Mouse (Mus musculus) kidney, postnatal 0 days (tissue): ENCODE measurements around the gene Arf3. TPM values are rescaled to one million over a fixed set of nuclear protein-coding genes. Genes with fewer than 3 reads are reported as not detected.

Experiments used
- ATAC-seq: fragments of 200-750 bp; cut with Nextera tagmentation; replicated peaks from 2 replicates; pipeline ENCODE4 v1.8.0; 2017; ENCODE audit warnings: low read depth, moderate number of reproducible peaks, moderate TSS enrichment, moderate library complexity; ENCODE audit not compliant: low FRiP score
- DNase-seq: peaks from one replicate; pipeline ENCODE4 v3.0.0-alpha.2; 2016; ENCODE audit warnings: low spot score
- H3K27ac ChIP-seq: fragments of 300-500 bp; sonication (generic); 2 replicates; pipeline ENCODE4 v1.5.1; 2014; ENCODE audit warnings: mild to moderate bottlenecking
- H3K27me3 ChIP-seq: fragments of 300-500 bp; sonication (generic); 2 replicates; pipeline ENCODE4 v1.6.1; 2014; ENCODE audit warnings: low read length, mixed read lengths; ENCODE audit not compliant: insufficient read depth
- H3K36me3 ChIP-seq: fragments of 300-500 bp; sonication (generic); 2 replicates; pipeline ENCODE4 v1.6.1; 2014; ENCODE audit warnings: low read length, mixed read lengths; ENCODE audit not compliant: insufficient read depth
- H3K4me1 ChIP-seq: fragments of 300-500 bp; sonication (generic); replicated peaks from 2 replicates; pipeline ENCODE4 v1.6.1; 2014; ENCODE audit warnings: antibody characterized with exemption, low read length, mixed read lengths; ENCODE audit not compliant: insufficient read depth
- H3K4me2 ChIP-seq: fragments of 300-500 bp; sonication (generic); 2 replicates; pipeline ENCODE4 v1.6.1; 2014; ENCODE audit warnings: mild to moderate bottlenecking, low read length, moderate library complexity, mixed read lengths
- H3K4me3 ChIP-seq: fragments of 300-500 bp; sonication (generic); replicated peaks from 2 replicates; pipeline ENCODE4 v1.5.1; 2014; ENCODE audit warnings: low read depth, low read length
- H3K9ac ChIP-seq: fragments of 300-500 bp; sonication (generic); 2 replicates; pipeline ENCODE4 v1.6.1; 2014; ENCODE audit warnings: low read depth, low read length
- H3K9me3 ChIP-seq: fragments of 300-500 bp; sonication (generic); replicated peaks from 2 replicates; pipeline ENCODE4 v1.6.1; 2016; ENCODE audit warnings: low read length, inconsistent platforms, mixed read lengths
- CTCF ChIP-seq: IDR thresholded peaks from 2 replicates; pipeline ENCODE4 v1.5.1; 2016; ENCODE audit warnings: antibody characterized with exemption, low read depth, mild to moderate bottlenecking, moderate library complexity
- WGBS: fragments of 180-500 bp; shearing (Covaris S2); extraction: QIAGEN DNeasy Blood & Tissue Kit; methylation state at CpG from one replicate; pipeline ENCODE4 v1.1.7; 2014; 5-methylcytosine and 5-hydroxymethylcytosine counted together
- polyA plus RNA-seq: library from polyadenylated mRNA; unstranded; fragments of >200 nt; fragmentation: Nextera tagmentation; extraction: Ambion mirVana; gene quantifications from 2 replicates; pipeline ENCODE4 v1.2.1, GENCODE M21; 2015

The Arf3 gene
- polyA plus RNA-seq, 1 experiment from 2014 or later = 39.6 TPM

DNA sequence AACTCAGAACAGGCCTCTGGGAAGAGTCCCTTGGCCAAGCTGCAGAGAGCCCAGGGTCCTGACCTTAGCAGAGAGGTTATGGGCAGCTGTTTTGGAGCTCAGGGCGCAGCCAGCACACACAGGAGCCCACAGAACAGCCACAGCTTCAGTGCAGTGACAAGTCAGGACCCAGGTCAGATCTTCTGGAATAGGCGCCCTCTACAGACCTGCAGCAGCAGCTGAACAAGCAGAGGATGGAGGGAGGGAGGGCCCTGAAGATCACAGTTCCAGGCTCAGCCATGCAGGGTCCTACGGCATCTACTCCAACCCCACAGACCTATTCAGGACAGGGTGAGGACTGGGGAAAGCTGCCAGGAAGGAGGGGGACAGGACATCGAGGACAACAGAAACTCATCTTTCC lies 24.2 kb downstream of the Arf3 start:
- ATAC-seq = no peak
- H3K36me3 ChIP-seq = peaks cover 31% of the 10 kb centered on the region

DNA sequence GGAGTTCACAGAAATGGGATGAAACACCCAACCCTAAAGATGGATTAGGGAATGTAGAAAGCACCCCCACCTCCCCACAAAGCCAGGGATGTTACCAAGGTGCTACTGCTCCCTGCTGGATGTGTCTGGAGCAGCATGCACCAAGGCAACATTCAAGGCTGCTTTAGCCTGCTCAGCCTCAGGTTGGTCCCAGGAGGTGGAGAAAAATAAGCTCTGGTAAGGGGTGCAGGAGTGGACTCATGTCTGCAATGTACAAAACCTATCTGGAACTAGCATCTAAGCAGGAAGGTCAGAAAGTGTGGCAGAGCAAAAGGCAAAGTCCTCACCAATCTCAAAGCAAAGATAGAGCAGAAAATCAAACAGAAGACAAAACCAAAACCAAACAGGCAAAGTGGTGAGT lies 25.1 kb downstream of the Arf3 start:
- Histone ChIP-seq H3K27ac (no peak overlapping the region), H3K4me3 (no peak overlapping the region), H3K27me3 (no peaks in the 10 kb centered on the region), H3K4me1 (no peaks in the 10 kb centered on the region), H3K9me3 (no peaks in the 10 kb centered on the region), H3K4me2 (no peak overlapping the region), H3K36me3 (peaks cover 31% of the 10 kb centered on the region), H3K9ac (no peak overlapping the region)
- DNase-seq = no peak
- TF ChIP-seq CTCF = peak; percentile 69
- ATAC-seq = no peak

More for the DNA sequence above, 24.2 kb downstream of the Arf3 start:
- no peak for DNase-seq
- Histone ChIP-seq H3K27ac (no peak overlapping the region), H3K9me3 (no peaks in the 10 kb centered on the region), H3K4me1 (no peaks in the 10 kb centered on the region), H3K27me3 (no peaks in the 10 kb centered on the region), H3K4me2 (no peak overlapping the region), H3K9ac (no peak overlapping the region), H3K4me3 (no peak overlapping the region)
- 0 out of 2 replicates have a peak, but pooled peaks have one; percentile 17 for TF ChIP-seq CTCF
- WGBS = 71% methylated on average over 4 of the region's 4 CpGs

DNA sequence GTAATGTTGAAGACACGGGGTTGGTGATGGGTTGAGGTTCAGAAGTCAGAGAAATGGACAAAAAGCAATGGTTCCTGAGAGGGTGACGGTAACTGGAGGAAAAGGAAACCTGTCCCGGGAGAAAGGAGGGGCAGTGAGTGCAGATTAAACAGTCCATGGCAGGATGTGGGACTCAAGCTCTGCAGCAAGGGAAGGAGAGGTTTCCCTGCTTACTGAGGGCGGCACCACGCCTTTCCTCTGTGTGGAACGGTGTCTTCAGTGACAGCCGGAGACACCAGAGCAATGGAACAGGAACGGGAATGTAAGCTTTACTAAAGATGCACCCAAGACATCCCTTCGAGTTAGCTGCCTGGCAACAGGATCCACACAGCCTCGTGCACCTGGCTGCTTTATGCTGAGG lies 26.5 kb downstream of the Arf3 start:
- no peak for ATAC-seq
- H3K9me3 ChIP-seq = no peaks in the 10 kb centered on the region
- 83% methylated on average over 10 of the region's 10 CpGs for WGBS

DNA sequence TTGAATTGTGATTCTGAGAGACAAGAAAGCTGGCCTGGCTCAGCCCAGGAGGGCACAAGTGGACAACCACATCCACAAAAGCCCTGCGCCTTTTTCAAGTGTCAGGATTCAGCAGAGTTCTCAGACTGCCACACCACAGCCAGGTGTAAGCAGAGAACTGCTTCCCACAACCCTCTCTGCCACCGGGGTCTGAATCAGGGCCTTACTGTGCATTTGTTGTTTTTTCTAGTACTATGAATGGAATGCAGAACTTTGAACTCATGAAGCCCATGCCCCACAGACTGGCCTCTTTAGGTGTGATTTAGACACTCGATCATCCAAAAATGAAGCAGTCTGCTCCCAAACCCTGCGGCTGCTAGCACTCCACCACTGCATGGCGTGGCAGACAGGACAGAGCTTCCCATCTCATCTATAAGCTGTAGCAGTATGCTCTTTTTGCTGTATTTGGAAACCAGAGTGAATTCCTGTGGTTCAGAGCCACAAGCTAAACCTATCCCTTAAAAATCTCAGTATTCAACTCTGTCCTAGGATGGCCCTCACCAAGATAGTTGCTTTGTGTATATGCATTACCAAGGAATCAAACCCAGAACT lies 28.9 kb downstream of the Arf3 start:
- DNase-seq (no peak), ATAC-seq (no peak)
- Histone ChIP-seq H3K4me1 (no peaks in the 10 kb centered on the region), H3K9ac (no peak overlapping the region), H3K9me3 (no peaks in the 10 kb centered on the region), H3K4me2 (no peak overlapping the region), H3K4me3 (no peak overlapping the region), H3K36me3 (peaks cover 11% of the 10 kb centered on the region), H3K27me3 (no peaks in the 10 kb centered on the region), H3K27ac (no peak overlapping the region)
- TF ChIP-seq CTCF = no peak
- WGBS = 70% methylated on average over 5 of the region's 5 CpGs

More for the DNA sequence above, 26.5 kb downstream of the Arf3 start:
- Histone ChIP-seq H3K27ac (no peak overlapping the region), H3K4me1 (no peaks in the 10 kb centered on the region), H3K27me3 (no peaks in the 10 kb centered on the region), H3K4me3 (no peak overlapping the region), H3K9ac (no peak overlapping the region), H3K36me3 (peaks cover 31% of the 10 kb centered on the region), H3K4me2 (no peak overlapping the region)
- no peak for TF ChIP-seq CTCF
- no peak for DNase-seq

DNA sequence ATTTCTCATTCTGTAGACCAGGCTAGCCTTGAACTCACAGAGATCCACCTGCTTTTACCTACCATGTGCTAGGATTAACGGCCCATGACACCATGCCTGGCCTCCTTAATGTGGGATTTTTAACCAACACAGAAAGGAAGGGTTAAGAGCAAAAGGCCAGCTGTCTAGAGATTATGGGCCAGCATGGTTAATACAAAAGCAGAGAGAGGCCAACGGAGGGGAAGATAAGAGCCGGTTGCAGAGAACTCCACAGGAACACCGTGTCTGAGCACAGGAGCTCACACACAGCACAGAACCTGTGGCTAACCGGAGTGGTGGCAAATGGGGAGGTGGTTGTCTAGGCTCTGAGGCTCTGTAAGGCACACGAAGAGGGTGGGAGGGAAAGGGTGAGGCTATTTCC lies 29.6 kb downstream of the Arf3 start:
- H3K9ac ChIP-seq = no peak overlapping the region

DNA sequence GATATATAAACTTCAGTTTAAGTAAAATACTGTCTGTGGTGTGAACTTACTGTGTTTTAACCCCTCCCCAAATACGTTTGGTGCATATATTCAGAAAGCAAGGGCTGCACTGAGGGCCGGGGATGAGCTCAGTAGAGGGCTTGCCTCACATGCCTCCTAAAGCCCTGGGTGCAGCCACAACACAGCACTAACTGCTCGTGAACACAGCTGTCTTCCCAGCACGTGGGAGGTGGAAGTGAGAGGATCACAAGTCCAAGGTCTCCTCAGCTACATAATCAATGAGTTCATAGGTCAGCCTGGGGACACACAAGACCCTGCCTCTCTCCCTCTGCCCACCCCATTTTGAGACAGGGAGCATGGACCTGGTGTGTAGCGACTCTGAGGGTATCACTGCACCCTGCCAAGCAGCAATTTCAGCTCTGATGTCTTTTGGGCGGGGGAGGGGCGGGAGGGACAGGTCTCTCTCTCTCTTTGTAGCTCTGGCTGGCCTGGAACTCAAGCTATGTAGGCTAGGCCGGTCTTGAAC lies 30.9 kb downstream of the Arf3 start:
- TF ChIP-seq CTCF = no peak
- Histone ChIP-seq H3K4me3 (no peak overlapping the region), H3K27me3 (no peaks in the 10 kb centered on the region), H3K9ac (no peak overlapping the region), H3K9me3 (no peaks in the 10 kb centered on the region), H3K27ac (no peak overlapping the region), H3K4me2 (no peak overlapping the region), H3K36me3 (0 out of 2 replicates have a peak, but pooled peaks cover 6% of the 10 kb centered on the region), H3K4me1 (peaks cover 6% of the 10 kb centered on the region; the same call in 1 of the 2 replicates)
- ATAC-seq = no peak
- 54% methylated on average over 8 of the region's 8 CpGs for WGBS
- DNase-seq = no peak

More for the DNA sequence above, 29.6 kb downstream of the Arf3 start:
- TF ChIP-seq CTCF = no peak
- H3K27ac ChIP-seq = no peak overlapping the region
- H3K4me2 ChIP-seq = no peak overlapping the region
- ATAC-seq = no peak
- H3K4me3 ChIP-seq = no peak overlapping the region
- 56% methylated on average over 6 of the region's 6 CpGs for WGBS
- 0 out of 2 replicates have a peak, but pooled peaks cover 6% of the 10 kb centered on the region for H3K36me3 ChIP-seq
- no peaks in the 10 kb centered on the region for H3K27me3 ChIP-seq
- H3K9me3 ChIP-seq = no peaks in the 10 kb centered on the region
- DNase-seq = no peak
- H3K4me1 ChIP-seq = no peaks in the 10 kb centered on the region
